Mouse (Mus musculus) kidney, embryonic 14.5 days (tissue): ENCODE measurements around the gene Cacna1d. TPM values are rescaled to one million over a fixed set of nuclear protein-coding genes. Genes with fewer than 3 reads are reported as not detected.

Source experiments
- ATAC-seq: fragments of 200-750 bp; cut with Nextera tagmentation; 2 replicates; pipeline ENCODE4 v1.8.0; 2017; ENCODE audit warnings: moderate number of reproducible peaks, mild to moderate bottlenecking, moderate TSS enrichment, moderate library complexity; ENCODE audit not compliant: low FRiP score, low TSS enrichment
- H3K27ac ChIP-seq: fragments of 300-500 bp; sonication (generic); 2 replicates; pipeline ENCODE4 v1.5.1; 2014; ENCODE audit warnings: low read depth, mild to moderate bottlenecking, low read length, moderate library complexity, mixed read lengths
- H3K27me3 ChIP-seq: fragments of 300-500 bp; sonication (generic); 2 replicates; pipeline ENCODE4 v1.6.1; 2014; ENCODE audit warnings: mild to moderate bottlenecking, low read length; ENCODE audit not compliant: control insufficient read depth, insufficient read depth
- H3K36me3 ChIP-seq: fragments of 300-500 bp; sonication (generic); 2 replicates; pipeline ENCODE4 v1.6.1; 2014; ENCODE audit warnings: low read length, mixed read lengths; ENCODE audit not compliant: control insufficient read depth, insufficient read depth
- H3K4me1 ChIP-seq: fragments of 300-500 bp; sonication (generic); 2 replicates; pipeline ENCODE4 v1.6.1; 2014; ENCODE audit warnings: low read length, mixed read lengths; ENCODE audit not compliant: control insufficient read depth, insufficient read depth
- H3K4me2 ChIP-seq: fragments of 300-500 bp; sonication (generic); replicated peaks from 2 replicates; pipeline ENCODE4 v1.6.1; 2014; ENCODE audit warnings: low read depth, mild to moderate bottlenecking, low read length
- H3K4me3 ChIP-seq: fragments of 300-500 bp; sonication (generic); 2 replicates; pipeline ENCODE4 v1.5.1; 2014; ENCODE audit warnings: mild to moderate bottlenecking, low read length
- H3K9ac ChIP-seq: fragments of 300-500 bp; sonication (generic); 2 replicates; pipeline ENCODE4 v1.6.1; 2014; ENCODE audit warnings: low read depth, mild to moderate bottlenecking, low read length, moderate library complexity
- H3K9me3 ChIP-seq: fragments of 300-500 bp; sonication (generic); 2 replicates; pipeline ENCODE4 v1.6.1; 2016; ENCODE audit warnings: low read length; ENCODE audit not compliant: control insufficient read depth
- WGBS: fragments of 180-500 bp; shearing (Covaris S2); extraction: QIAGEN DNeasy Blood & Tissue Kit; methylation state at CpG from one replicate; pipeline ENCODE4 v1.1.7; 2014; 5-methylcytosine and 5-hydroxymethylcytosine counted together
- polyA plus RNA-seq: library from polyadenylated mRNA; unstranded; fragments of >200 nt; fragmentation: Nextera tagmentation; extraction: Ambion mirVana; gene quantifications from 2 replicates; pipeline ENCODE4 v1.2.1, GENCODE M21; 2014

The Cacna1d gene
- polyA plus RNA-seq, result 3.1 and 5.1 TPM in 2 replicates

GRCm38 (mm10) chr14:30491342-30491741 is at the start of gene Cacna1d:
TSS of gene Cacna1d (minus strand) at chr14:30491455.
- ATAC-seq, result no peak
- H3K9ac ChIP-seq, result no peak within 1 kb of the TSS
- H3K27me3 ChIP-seq, result no peaks in the 10 kb centered on the region
- H3K9me3 ChIP-seq, result no peaks in the 10 kb centered on the region
- H3K4me3 ChIP-seq, result no peak within 1 kb of the TSS
- no peak within 1 kb of the TSS for H3K4me2 ChIP-seq
- H3K36me3 ChIP-seq, result peaks cover 66% of the 10 kb centered on the region
- no peak within 1 kb of the TSS for H3K27ac ChIP-seq
- no peaks in the 10 kb centered on the region for H3K4me1 ChIP-seq
- WGBS, result 88% methylated on average over 9 of the region's 9 CpGs

GRCm38 (mm10) chr14:30533780-30534450 is 42.7 kb upstream of the Cacna1d start:
- no peaks in the 10 kb centered on the region for H3K4me1 ChIP-seq
- H3K9me3 ChIP-seq, result no peaks in the 10 kb centered on the region
- H3K9ac ChIP-seq, result no peak overlapping the region
- H3K4me3 ChIP-seq, result no peak overlapping the region
- H3K36me3 ChIP-seq, result no peaks in the 10 kb centered on the region
- no peaks in the 10 kb centered on the region for H3K27me3 ChIP-seq
- H3K27ac ChIP-seq, result no peak overlapping the region
- WGBS, result 82% methylated on average over 6 of the region's 6 CpGs
- no peak for ATAC-seq
- no peak overlapping the region for H3K4me2 ChIP-seq

- Histone ChIP-seq H3K27me3 (no peaks in the 10 kb centered on the region), H3K9me3 (no peaks in the 10 kb centered on the region), H3K4me1 (no peaks in the 10 kb centered on the region), H3K4me3 (no peak overlapping the region), H3K36me3 (peaks cover 12% of the 10 kb centered on the region; the same call in 1 of the 2 replicates), H3K4me2 (no peak overlapping the region), H3K9ac (no peak overlapping the region), H3K27ac (no peak overlapping the region)
- ATAC-seq, result no peak
- whole genome bisulfite sequencing, result 92% methylated on average over 6 of the region's 6 CpGs
These were observed 40.6 kb upstream of the Cacna1d start for GRCm38 (mm10) chr14:30531896-30532295.

- Histone ChIP-seq H3K9ac (no peak overlapping the region), H3K36me3 (peaks cover 15% of the 10 kb centered on the region; the same call in 1 of the 2 replicates), H3K4me1 (no peaks in the 10 kb centered on the region), H3K27me3 (no peaks in the 10 kb centered on the region), H3K4me2 (no peak overlapping the region), H3K27ac (no peak overlapping the region), H3K9me3 (no peaks in the 10 kb centered on the region), H3K4me3 (no peak overlapping the region)
- 87% methylated on average over 5 of the region's 5 CpGs for WGBS
- ATAC-seq, result no peak
These were observed 40.2 kb upstream of the Cacna1d start for GRCm38 (mm10) chr14:30531431-30531830.

GRCm38 (mm10) chr14:30530726-30531269 is 39.5 kb upstream of the Cacna1d start:
- Histone ChIP-seq H3K4me1 (no peaks in the 10 kb centered on the region), H3K9me3 (no peaks in the 10 kb centered on the region), H3K4me2 (no peak overlapping the region), H3K36me3 (peaks cover 20% of the 10 kb centered on the region; the same call in 1 of the 2 replicates), H3K27ac (0 out of 2 replicates have a peak overlapping the region, but pooled peaks have one; percentile 8), H3K9ac (no peak overlapping the region), H3K4me3 (no peak overlapping the region), H3K27me3 (no peaks in the 10 kb centered on the region)
- 57% methylated on average over 8 of the region's 8 CpGs for WGBS
- ATAC-seq, result no peak

GRCm38 (mm10) chr14:30529454-30529853 is 38.2 kb upstream of the Cacna1d start:
- Histone ChIP-seq H3K27ac (no peak overlapping the region), H3K36me3 (peaks cover 33% of the 10 kb centered on the region), H3K27me3 (no peaks in the 10 kb centered on the region), H3K9ac (no peak overlapping the region), H3K4me3 (no peak overlapping the region), H3K4me2 (no peak overlapping the region), H3K4me1 (no peaks in the 10 kb centered on the region), H3K9me3 (no peaks in the 10 kb centered on the region)
- ATAC-seq, result no peak
- 95% methylated on average over 12 of the region's 12 CpGs for WGBS

- no peaks in the 10 kb centered on the region for H3K27me3 ChIP-seq
- H3K4me1 ChIP-seq, result no peaks in the 10 kb centered on the region
- no peaks in the 10 kb centered on the region for H3K9me3 ChIP-seq
- 84% methylated on average over 5 of the region's 5 CpGs for WGBS
- H3K4me2 ChIP-seq, result no peak overlapping the region
- H3K27ac ChIP-seq, result no peak overlapping the region
- H3K9ac ChIP-seq, result no peak overlapping the region
- H3K36me3 ChIP-seq, result peaks cover 38% of the 10 kb centered on the region
- no peak for ATAC-seq
- H3K4me3 ChIP-seq, result no peak overlapping the region
These were observed 37.7 kb upstream of the Cacna1d start for GRCm38 (mm10) chr14:30528961-30529360.

GRCm38 (mm10) chr14:30528392-30528791 is 37.1 kb upstream of the Cacna1d start:
- H3K4me2 ChIP-seq, result no peak overlapping the region
- no peaks in the 10 kb centered on the region for H3K4me1 ChIP-seq
- H3K9me3 ChIP-seq, result no peaks in the 10 kb centered on the region
- no peak for ATAC-seq
- H3K27me3 ChIP-seq, result no peaks in the 10 kb centered on the region
- WGBS, result 78% methylated on average over 10 of the region's 10 CpGs
- peaks cover 44% of the 10 kb centered on the region for H3K36me3 ChIP-seq
- no peak overlapping the region for H3K4me3 ChIP-seq
- no peak overlapping the region for H3K27ac ChIP-seq
- H3K9ac ChIP-seq, result no peak overlapping the region

GRCm38 (mm10) chr14:30523356-30523755 is 32.1 kb upstream of the Cacna1d start:
- H3K9ac ChIP-seq, result no peak overlapping the region
- no peak overlapping the region for H3K4me2 ChIP-seq
- no peaks in the 10 kb centered on the region for H3K9me3 ChIP-seq
- no peak overlapping the region for H3K4me3 ChIP-seq
- ATAC-seq, result no peak
- H3K4me1 ChIP-seq, result no peaks in the 10 kb centered on the region
- H3K27me3 ChIP-seq, result no peaks in the 10 kb centered on the region
- no peak overlapping the region for H3K27ac ChIP-seq
- H3K36me3 ChIP-seq, result peaks cover 93% of the 10 kb centered on the region
- WGBS, result 93% methylated on average over 6 of the region's 6 CpGs
